Mouse (Mus musculus) thymus, adult 2 months (tissue): ENCODE results near the gene Enox1.

Experiments used
- CTCF ChIP-seq: fragments of 200-500 bp; IDR thresholded peaks from 2 replicates; pipeline ENCODE4 v1.5.1; 2012; ENCODE audit warnings: mild to moderate bottlenecking, control low read depth, low read length, moderate library complexity, borderline replicate concordance; ENCODE audit not compliant: control insufficient read depth, poor library complexity, insufficient read depth; ENCODE audit errors: extremely low read depth
- POLR2A ChIP-seq: fragments of 200-500 bp; IDR thresholded peaks from 2 replicates; pipeline ENCODE4 v1.6.1; 2012; ENCODE audit warnings: mild to moderate bottlenecking, low read length, control low read depth, moderate library complexity; ENCODE audit not compliant: control insufficient read depth, poor library complexity, insufficient read depth; ENCODE audit errors: extremely low read depth

- TF ChIP-seq CTCF (no peak), POLR2A (no peak)
Observed at GRCm38 (mm10) chr14:77255711-77256110, 99.1 kb downstream of the Enox1 start.
